24 mouse cellular contexts compared by ENCODE assay signal in genomic region chr2:181274639-181275038, GRCm38 (mm10). TPM values are rescaled to one million over a fixed set of nuclear protein-coding genes. Genes with fewer than 3 reads are reported as not detected.
"Had no signal": no experiment of that assay in that cellular context is flagged by ENCODE, and none has a peak within 500 bp of the region (broad histone marks: within the 10 kb centered on the region; RNA-seq: fewer than 3 reads in every experiment).

No protein-coding gene starts in this region.

- ATAC-seq: intestine, embryonic 15.5 days; liver, embryonic 12.5 days; midbrain, embryonic 13.5 days; midbrain, embryonic 16.5 days had no signal

- H3K4me1 ChIP-seq: intestine, embryonic 15.5 days; kidney, embryonic 15.5 days; limb, embryonic 10.5 days; limb, embryonic 13.5 days; midbrain, embryonic 10.5 days; midbrain, embryonic 13.5 days had no signal

- DNase-seq: kidney, adult 11 months; kidney, adult 8-10 months; kidney, postnatal 10 days; kidney, postnatal 36 days; lung, adult 2 months; lung, postnatal 36 days; thymus, adult 2 months; thymus, postnatal 14 days had no signal

- H3K9me3 ChIP-seq: intestine, embryonic 15.5 days; kidney, embryonic 15.5 days; limb, embryonic 10.5 days; limb, embryonic 13.5 days; liver, embryonic 12.5 days; liver, embryonic 15.5 days; megakaryocyte, embryonic 14.5 days; midbrain, embryonic 10.5 days; midbrain, embryonic 13.5 days had no signal

- H3K9ac ChIP-seq: intestine, embryonic 15.5 days; kidney, embryonic 15.5 days; limb, embryonic 13.5 days; liver, embryonic 12.5 days; liver, embryonic 15.5 days; midbrain, embryonic 13.5 days had no signal

- H3K27me3 ChIP-seq: intestine, embryonic 15.5 days; kidney, embryonic 15.5 days; limb, embryonic 13.5 days; liver, embryonic 12.5 days; liver, embryonic 15.5 days; megakaryocyte, embryonic 14.5 days; midbrain, embryonic 13.5 days had no signal

- H3K4me3 ChIP-seq: intestine, embryonic 15.5 days; kidney, embryonic 15.5 days; limb, embryonic 10.5 days; limb, embryonic 13.5 days; liver, embryonic 12.5 days; liver, embryonic 15.5 days; megakaryocyte, embryonic 14.5 days; midbrain, embryonic 10.5 days; midbrain, embryonic 13.5 days had no signal

- H3K27ac ChIP-seq: intestine, embryonic 15.5 days; kidney, embryonic 15.5 days; limb, embryonic 10.5 days; limb, embryonic 13.5 days; liver, embryonic 12.5 days; liver, embryonic 15.5 days; midbrain, embryonic 10.5 days; midbrain, embryonic 13.5 days had no signal

- H3K4me2 ChIP-seq: intestine, embryonic 15.5 days; kidney, embryonic 15.5 days; limb, embryonic 13.5 days; liver, embryonic 12.5 days; liver, embryonic 15.5 days; midbrain, embryonic 13.5 days had no signal

RNA-seq across cellular contexts. Expression of gene Stmn3, which starts 39.7 kb away (rescaled TPM):
- polyA plus RNA-seq: spleen, adult 2 months; testis, adult 2 months had no signal

RNA-seq across cellular contexts. Expression of gene Fndc11, which starts 54.8 kb away (rescaled TPM):
- total RNA-seq: layer of hippocampus, postnatal 14 days; left cerebral cortex, adult 8-10 months had no signal
- polyA plus RNA-seq: intestine, embryonic 15.5 days; neural tube, embryonic 11.5 days; neural tube, embryonic 14.5 days had no signal
